Mouse (Mus musculus) olfactory bulb, adult 2 months (tissue): Measurements from ENCODE around the gene Rims3.

Experiments
- CTCF ChIP-seq: fragments of 200-500 bp; IDR thresholded peaks from 2 replicates; pipeline ENCODE4 v1.5.1; 2012; ENCODE audit warnings: low read depth, mild to moderate bottlenecking, low read length, moderate library complexity; ENCODE audit not compliant: insufficient read depth
- POLR2A ChIP-seq: fragments of 200-500 bp; IDR thresholded peaks from 2 replicates; pipeline ENCODE4 v1.6.1; 2012; ENCODE audit warnings: mild to moderate bottlenecking, low read depth, low read length, moderate library complexity; ENCODE audit not compliant: insufficient read depth

GRCm38 (mm10) chr4:120866211-120866610 lies 11.6 kb downstream of the Rims3 start:
- TF ChIP-seq CTCF (no peak), POLR2A (no peak)
